Mouse (Mus musculus) forebrain, embryonic 14.5 days (tissue): Measurements from ENCODE around the gene Snx33. TPM values are rescaled to one million over a fixed set of nuclear protein-coding genes. Genes with fewer than 3 reads are reported as not detected.

Source experiments
- ATAC-seq: fragments of 200-750 bp; cut with Nextera tagmentation; 2 replicates; pipeline ENCODE4 v1.8.0; 2017; ENCODE audit warnings: mild to moderate bottlenecking, moderate library complexity
- DNase-seq: peaks from one replicate; pipeline ENCODE4 v3.0.0-alpha.2; 2015; ENCODE audit warnings: low spot score
- H3K27ac ChIP-seq: fragments of 300-500 bp; sonication (generic); 2 replicates; pipeline ENCODE4 v1.5.1; 2014; ENCODE audit warnings: low read depth, mild to moderate bottlenecking, control low read depth, low read length, moderate library complexity
- H3K27me3 ChIP-seq: fragments of 300-500 bp; sonication (generic); replicated peaks from 2 replicates; pipeline ENCODE4 v1.6.1; 2014; ENCODE audit warnings: low read length, control low read depth, mixed read lengths; ENCODE audit not compliant: control insufficient read depth, insufficient read depth
- H3K36me3 ChIP-seq: fragments of 300-500 bp; sonication (generic); 2 replicates; pipeline ENCODE4 v1.6.1; 2014; ENCODE audit warnings: low read length, control low read depth; ENCODE audit not compliant: control insufficient read depth, insufficient read depth
- H3K4me1 ChIP-seq: fragments of 300-500 bp; sonication (generic); 2 replicates; pipeline ENCODE4 v1.6.1; 2014; ENCODE audit warnings: antibody characterized with exemption, low read length, control low read depth; ENCODE audit not compliant: control insufficient read depth, insufficient read depth
- H3K4me2 ChIP-seq: fragments of 300-500 bp; sonication (generic); 2 replicates; pipeline ENCODE4 v1.6.1; 2014; ENCODE audit warnings: mild to moderate bottlenecking, control low read depth, low read length
- H3K4me3 ChIP-seq: fragments of 300-500 bp; sonication (generic); 2 replicates; pipeline ENCODE4 v1.5.1; 2014; ENCODE audit warnings: low read depth, low read length, control low read depth
- H3K9ac ChIP-seq: fragments of 300-500 bp; sonication (generic); 2 replicates; pipeline ENCODE4 v1.6.1; 2014; ENCODE audit warnings: mild to moderate bottlenecking, low read length, control low read depth, moderate library complexity
- H3K9me3 ChIP-seq: fragments of 300-500 bp; sonication (generic); replicated peaks from 2 replicates; pipeline ENCODE4 v1.6.1; 2016; ENCODE audit warnings: low read length, control low read depth, mixed read lengths; ENCODE audit not compliant: control insufficient read depth
- WGBS: fragments of 180-500 bp; shearing (Covaris S2); extraction: QIAGEN DNeasy Blood & Tissue Kit; methylation state at CpG from one replicate; pipeline ENCODE4 v1.1.7; 2014; 5-methylcytosine and 5-hydroxymethylcytosine counted together
- polyA plus RNA-seq: library from polyadenylated mRNA; unstranded; fragments of >200 nt; fragmentation: Nextera tagmentation; extraction: Ambion mirVana; gene quantifications from 2 replicates; pipeline ENCODE4 v1.2.1, GENCODE M21; 2014

Gene Snx33
- polyA plus RNA-seq, 1 experiment from 2014 or later: 1.7 TPM

DNA sequence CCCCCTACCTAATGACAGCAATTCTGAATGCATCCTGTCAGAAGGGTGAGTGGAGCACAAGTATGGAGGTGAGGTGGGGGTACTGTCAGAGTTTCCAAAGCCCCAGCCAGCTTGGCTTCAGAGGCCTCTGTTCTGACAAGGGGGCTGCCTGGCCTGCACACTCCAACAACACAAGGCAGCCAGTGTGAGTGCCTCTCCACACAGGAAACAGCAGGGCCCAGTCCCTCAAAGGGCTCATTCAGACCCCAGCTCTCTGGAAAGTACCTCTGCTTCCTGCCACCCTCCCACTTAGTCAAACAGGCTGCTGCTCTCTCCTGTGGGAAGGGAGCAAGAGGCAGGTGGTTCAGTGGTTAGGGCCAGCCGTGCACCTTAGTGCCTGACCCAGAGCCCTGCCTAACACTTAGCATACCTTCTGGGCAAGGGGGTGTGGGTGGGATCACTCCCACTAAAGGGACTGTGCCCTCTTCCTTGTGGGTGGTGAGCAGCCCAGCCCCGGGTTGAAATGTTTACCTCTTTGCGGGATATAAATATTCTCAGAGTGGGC lies 46.6 kb downstream of the Snx33 start:
- H3K9ac ChIP-seq: no peak overlapping the region
- H3K4me3 ChIP-seq: no peak overlapping the region
- no peaks in the 10 kb centered on the region for H3K4me1 ChIP-seq
- no peaks in the 10 kb centered on the region for H3K36me3 ChIP-seq
- no peak overlapping the region for H3K4me2 ChIP-seq
- no peak for ATAC-seq
- DNase-seq: no peak
- H3K27ac ChIP-seq: no peak overlapping the region
- no peaks in the 10 kb centered on the region for H3K27me3 ChIP-seq
- no peaks in the 10 kb centered on the region for H3K9me3 ChIP-seq
- WGBS: 90% methylated on average over 3 of the region's 3 CpGs

DNA sequence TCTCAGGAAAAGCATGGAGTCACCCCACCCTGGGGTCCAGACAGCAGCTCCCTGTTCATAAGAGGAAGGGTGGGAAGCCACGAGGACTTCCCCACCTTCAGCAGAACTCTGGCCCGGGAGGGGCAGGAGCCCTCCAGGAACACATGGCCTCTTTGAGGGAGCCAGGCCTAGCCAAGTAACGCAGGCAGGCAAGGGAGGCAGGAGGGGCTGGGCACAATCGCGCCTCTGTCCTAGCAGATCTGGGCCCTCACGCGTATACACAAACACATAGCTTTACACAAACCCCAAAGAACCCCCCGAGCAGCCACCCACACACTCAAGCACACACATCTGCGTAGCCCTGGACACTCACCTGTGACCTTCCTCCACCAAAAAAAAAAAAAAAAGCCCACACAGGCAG lies 47.4 kb downstream of the Snx33 start:
- H3K4me1 ChIP-seq: no peaks in the 10 kb centered on the region

DNA sequence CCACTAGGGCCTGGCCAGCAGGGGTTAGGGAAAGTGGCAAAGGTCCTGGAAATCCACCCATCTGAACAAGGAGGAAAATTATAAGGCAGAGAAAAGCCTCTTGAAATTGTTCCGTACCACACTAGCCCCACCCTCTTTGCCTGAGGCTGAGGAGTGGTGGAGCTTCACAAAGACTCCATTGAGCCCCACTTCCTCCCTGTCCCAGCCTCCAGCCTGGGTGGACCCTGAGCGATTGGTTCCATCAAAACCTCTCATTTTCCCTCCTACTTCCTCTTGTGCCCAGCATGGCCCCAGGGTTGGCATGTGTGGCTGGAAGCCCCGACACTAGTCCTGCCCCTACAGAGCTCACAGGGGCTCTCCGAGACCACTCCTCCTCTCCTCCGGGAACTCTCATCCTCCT lies 50.9 kb downstream of the Snx33 start:
- H3K27ac ChIP-seq: no peak overlapping the region
- H3K9me3 ChIP-seq: no peaks in the 10 kb centered on the region
- no peak overlapping the region for H3K4me2 ChIP-seq
- DNase-seq: no peak
- H3K4me1 ChIP-seq: no peaks in the 10 kb centered on the region
- H3K27me3 ChIP-seq: no peaks in the 10 kb centered on the region
- no peak overlapping the region for H3K9ac ChIP-seq
- ATAC-seq: no peak
- H3K4me3 ChIP-seq: no peak overlapping the region
- 80% methylated on average over 5 of the region's 5 CpGs for WGBS
- no peaks in the 10 kb centered on the region for H3K36me3 ChIP-seq

More for the DNA sequence above, 47.4 kb downstream of the Snx33 start:
- H3K27me3 ChIP-seq: no peaks in the 10 kb centered on the region
- H3K9me3 ChIP-seq: no peaks in the 10 kb centered on the region
- DNase-seq: no peak
- no peak overlapping the region for H3K9ac ChIP-seq
- no peaks in the 10 kb centered on the region for H3K36me3 ChIP-seq
- no peak overlapping the region for H3K27ac ChIP-seq
- ATAC-seq: no peak
- no peak overlapping the region for H3K4me2 ChIP-seq
- 62% methylated on average over 9 of the region's 9 CpGs for WGBS
- no peak overlapping the region for H3K4me3 ChIP-seq

DNA sequence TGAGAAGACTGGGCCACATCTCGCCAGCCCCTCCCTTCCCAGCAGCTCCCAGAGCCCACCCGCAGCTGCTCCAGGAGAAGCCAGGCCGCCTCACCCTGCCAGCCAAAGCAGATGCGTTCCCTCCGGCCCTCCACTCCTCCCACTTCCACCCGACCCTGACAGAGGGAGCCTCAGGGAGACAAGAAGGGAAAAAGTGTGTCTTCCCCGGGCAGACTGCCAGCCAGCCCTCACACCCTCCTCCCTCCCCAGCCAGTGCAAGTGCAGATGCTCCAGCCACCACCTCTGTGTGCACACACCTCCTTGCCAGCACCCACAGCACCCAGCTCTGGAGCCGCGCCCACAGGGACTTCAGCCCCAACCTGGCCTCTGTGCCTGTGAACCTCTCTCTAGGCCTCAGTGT lies 51.4 kb downstream of the Snx33 start:
- no peak overlapping the region for H3K4me3 ChIP-seq
- H3K27ac ChIP-seq: no peak overlapping the region
- WGBS: 52% methylated on average over 9 of the region's 9 CpGs
- no peaks in the 10 kb centered on the region for H3K9me3 ChIP-seq
- DNase-seq: peak; percentile 30
- no peaks in the 10 kb centered on the region for H3K27me3 ChIP-seq
- no peaks in the 10 kb centered on the region for H3K36me3 ChIP-seq
- H3K4me2 ChIP-seq: no peak overlapping the region
- no peak for ATAC-seq
- no peak overlapping the region for H3K9ac ChIP-seq
- H3K4me1 ChIP-seq: no peaks in the 10 kb centered on the region

DNA sequence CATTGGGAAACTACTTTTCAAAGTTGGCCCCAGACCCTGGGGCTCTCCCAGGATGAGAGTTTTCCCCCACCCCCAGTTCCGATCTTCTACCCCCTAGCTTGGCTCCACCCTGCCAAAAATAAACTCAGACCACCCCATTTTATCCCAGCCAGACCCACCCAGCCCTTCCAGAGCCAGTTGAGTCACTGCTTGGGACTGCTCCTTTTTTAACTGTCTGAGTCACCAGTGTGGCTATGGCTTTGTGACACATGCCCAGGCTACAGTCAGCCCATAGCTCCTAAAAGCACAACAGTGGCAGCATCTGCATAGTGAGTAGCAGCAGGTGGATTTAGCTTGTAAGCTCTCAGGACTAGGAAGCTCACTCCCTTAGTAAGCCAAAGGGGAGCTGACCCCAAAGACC lies 55.1 kb downstream of the Snx33 start:
- H3K4me2 ChIP-seq: no peak overlapping the region
- H3K36me3 ChIP-seq: no peaks in the 10 kb centered on the region
- H3K27ac ChIP-seq: no peak overlapping the region
- H3K27me3 ChIP-seq: no peaks in the 10 kb centered on the region
- WGBS: 94% methylated on average over 1 of the region's 1 CpGs
- peaks cover 7% of the 10 kb centered on the region for H3K4me1 ChIP-seq
- H3K9ac ChIP-seq: no peak overlapping the region
- no peak for ATAC-seq
- DNase-seq: no peak
- no peaks in the 10 kb centered on the region for H3K9me3 ChIP-seq
- H3K4me3 ChIP-seq: no peak overlapping the region

DNA sequence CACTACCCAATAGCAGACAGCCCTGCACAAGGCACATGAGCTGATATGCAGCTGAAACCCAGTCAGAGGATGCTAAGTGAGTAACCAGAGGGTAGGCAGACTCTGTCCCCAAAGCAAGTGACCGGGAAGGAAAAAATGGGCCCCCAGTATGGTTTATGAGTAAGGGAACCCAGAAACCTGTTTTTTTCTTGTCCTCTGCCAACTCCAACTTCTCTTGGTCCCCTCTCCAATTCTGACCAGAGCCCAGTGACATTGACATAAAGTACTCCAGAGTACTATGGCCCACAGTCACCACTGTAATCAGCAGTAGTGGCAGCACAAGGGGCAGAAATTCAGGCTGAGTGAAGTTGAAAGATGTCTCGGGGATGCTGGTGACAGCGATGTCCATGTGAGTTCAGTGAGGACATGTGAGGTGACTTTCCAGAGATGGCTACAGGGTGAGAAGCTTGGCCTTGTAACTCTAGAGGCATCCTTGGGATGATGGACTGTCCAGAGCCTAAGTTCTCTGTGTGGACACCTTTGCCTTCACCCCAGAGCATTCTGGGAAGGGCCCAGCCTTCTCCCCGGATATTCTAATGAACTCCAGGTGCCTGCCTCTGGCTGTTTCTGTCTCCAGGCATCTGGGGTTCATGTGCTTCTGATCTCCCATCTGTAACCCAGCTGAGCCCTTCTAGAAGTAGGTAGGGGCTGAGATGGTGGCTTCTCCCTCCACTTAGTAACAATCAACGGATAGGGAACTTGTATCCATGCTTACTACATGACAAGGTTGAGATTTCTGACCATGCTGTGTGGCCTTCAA lies 55.9 kb downstream of the Snx33 start:
- Histone ChIP-seq H3K36me3 (no peaks in the 10 kb centered on the region), H3K27ac (no peak overlapping the region), H3K4me3 (no peak overlapping the region), H3K9me3 (no peaks in the 10 kb centered on the region), H3K27me3 (no peaks in the 10 kb centered on the region), H3K4me1 (peaks cover 12% of the 10 kb centered on the region), H3K4me2 (no peak overlapping the region), H3K9ac (no peak overlapping the region)
- WGBS: 83% methylated on average over 5 of the region's 5 CpGs
- DNase-seq: no peak
- no peak for ATAC-seq

DNA sequence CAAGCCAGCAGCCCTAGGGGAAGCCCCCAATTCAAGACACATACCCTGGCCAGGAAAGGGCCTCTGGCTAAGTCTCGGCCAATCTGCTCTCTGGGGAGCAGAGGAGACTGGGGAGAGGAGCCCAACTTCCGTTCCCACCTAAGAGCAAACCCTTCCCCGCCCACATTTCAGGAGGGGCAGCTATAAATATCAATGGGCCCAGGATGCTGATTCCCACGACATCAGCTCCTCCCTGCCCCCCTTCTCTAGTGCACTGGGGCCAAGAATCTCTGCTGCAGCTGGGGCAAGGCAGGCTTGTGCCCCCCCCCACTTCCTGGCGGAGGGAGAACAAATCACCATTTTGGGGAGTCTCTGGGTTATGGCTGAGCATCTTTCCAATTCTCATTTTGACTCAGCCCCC lies 57.0 kb downstream of the Snx33 start:
- Histone ChIP-seq H3K9ac (no peak overlapping the region), H3K4me3 (no peak overlapping the region), H3K9me3 (no peaks in the 10 kb centered on the region), H3K27me3 (no peaks in the 10 kb centered on the region), H3K27ac (no peak overlapping the region), H3K36me3 (no peaks in the 10 kb centered on the region), H3K4me2 (no peak overlapping the region), H3K4me1 (peaks cover 12% of the 10 kb centered on the region)
- DNase-seq (no peak), ATAC-seq (no peak)
- WGBS: 58% methylated on average over 5 of the region's 5 CpGs

DNA sequence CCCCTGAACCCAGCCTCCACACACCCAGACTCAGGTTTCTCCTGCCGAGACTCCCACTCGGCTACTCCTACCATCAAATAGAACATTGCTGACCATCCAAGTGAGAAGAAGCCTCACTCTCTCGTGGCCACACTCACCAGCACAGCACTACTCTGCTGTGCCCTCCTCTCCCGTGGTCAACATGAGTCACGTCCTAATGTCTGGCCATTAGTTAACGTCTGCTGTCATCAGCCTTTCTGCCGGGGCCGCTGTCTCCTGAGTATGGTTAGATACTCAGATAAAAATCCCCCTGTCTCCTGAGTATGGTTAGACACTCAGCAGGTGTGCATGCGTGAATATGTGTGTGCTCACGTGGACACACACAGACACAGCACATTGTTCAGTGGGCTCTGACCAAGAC lies 57.4 kb downstream of the Snx33 start:
- DNase-seq (no peak), ATAC-seq (no peak)
- H3K27ac ChIP-seq: no peak overlapping the region
- no peak overlapping the region for H3K4me2 ChIP-seq
- H3K9ac ChIP-seq: no peak overlapping the region
- WGBS: 82% methylated on average over 10 of the region's 10 CpGs
- H3K4me1 ChIP-seq: peaks cover 12% of the 10 kb centered on the region
- no peaks in the 10 kb centered on the region for H3K9me3 ChIP-seq
- no peaks in the 10 kb centered on the region for H3K36me3 ChIP-seq
- H3K4me3 ChIP-seq: no peak overlapping the region
- no peaks in the 10 kb centered on the region for H3K27me3 ChIP-seq

DNA sequence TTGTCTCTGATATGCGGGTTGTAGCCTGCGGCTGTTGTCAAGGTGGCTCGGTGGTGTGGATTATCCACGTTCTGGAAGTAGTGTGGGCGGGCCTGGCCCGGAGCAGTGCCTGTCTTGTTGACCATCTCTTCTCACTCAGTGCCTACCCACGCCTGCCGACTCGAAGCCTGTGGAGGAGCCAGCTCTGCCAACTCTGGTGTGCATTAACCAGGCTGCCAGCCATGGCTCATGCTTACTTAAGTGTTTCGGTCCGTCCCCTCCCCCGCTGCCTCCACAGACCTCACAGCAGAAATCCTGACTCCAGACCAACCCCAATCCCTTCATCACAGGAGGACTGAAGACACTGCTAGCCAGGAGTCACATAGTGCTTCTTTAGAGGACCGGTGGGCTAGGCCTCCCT lies 58.6 kb downstream of the Snx33 start:
- DNase-seq: peak; percentile 41
- H3K4me2 ChIP-seq: no peak overlapping the region
- H3K27ac ChIP-seq: no peak overlapping the region
- no peaks in the 10 kb centered on the region for H3K36me3 ChIP-seq
- no peaks in the 10 kb centered on the region for H3K9me3 ChIP-seq
- ATAC-seq: no peak
- H3K9ac ChIP-seq: no peak overlapping the region
- WGBS: 79% methylated on average over 13 of the region's 13 CpGs
- peaks cover 12% of the 10 kb centered on the region for H3K4me1 ChIP-seq
- H3K4me3 ChIP-seq: no peak overlapping the region
- no peaks in the 10 kb centered on the region for H3K27me3 ChIP-seq
